Mouse (Mus musculus) E14TG2a.4 (cell line): ENCODE measurements around the gene Hoxa13.

Experiments used
- H3K27me3 ChIP-seq: 2 replicates; pipeline ENCODE4 v1.6.1; 2014; ENCODE audit warnings: low read length, control low read depth; ENCODE audit not compliant: insufficient read depth
- H3K36me3 ChIP-seq: 2 replicates; pipeline ENCODE4 v1.6.1; 2014; ENCODE audit warnings: low read length, control low read depth; ENCODE audit not compliant: insufficient read depth
- H3K4me1 ChIP-seq: replicated peaks from 2 replicates; pipeline ENCODE4 v1.6.1; 2014; ENCODE audit warnings: low read depth, low read length, control low read depth
- H3K4me3 ChIP-seq: replicated peaks from 2 replicates; pipeline ENCODE4 v1.5.1; 2014; ENCODE audit warnings: mild to moderate bottlenecking, low read length
- H3K9me3 ChIP-seq: 2 replicates; pipeline ENCODE4 v1.6.1; 2014; ENCODE audit warnings: low read length, control low read depth
- CTCF ChIP-seq: conservative IDR thresholded peaks from 2 replicates; pipeline ENCODE4 v1.5.1; 2014; ENCODE audit warnings: low read length
- NANOG ChIP-seq: IDR thresholded peaks from 2 replicates; pipeline ENCODE4 v1.6.1; 2014; ENCODE audit warnings: borderline replicate concordance, low read length, mixed read lengths
- POU5F1 ChIP-seq: IDR thresholded peaks from 2 replicates; pipeline ENCODE4 v1.6.1; 2014; ENCODE audit warnings: low read length, borderline replicate concordance

Gene Hoxa13

GRCm38 (mm10) chr6:52292328-52292727 lies 31.6 kb upstream of the Hoxa13 start:
- peaks cover 14% of the 10 kb centered on the region for H3K4me1 ChIP-seq
- peaks cover 75% of the 10 kb centered on the region for H3K27me3 ChIP-seq
- H3K4me3 ChIP-seq = no peak overlapping the region
- no peaks in the 10 kb centered on the region for H3K9me3 ChIP-seq
- TF ChIP-seq CTCF = no peak
- TF ChIP-seq NANOG = no peak
- TF ChIP-seq POU5F1 = no peak
- H3K36me3 ChIP-seq = no peaks in the 10 kb centered on the region

GRCm38 (mm10) chr6:52291021-52291860 lies 30.6 kb upstream of the Hoxa13 start:
- Histone ChIP-seq H3K36me3 (no peaks in the 10 kb centered on the region), H3K4me1 (peaks cover 14% of the 10 kb centered on the region), H3K4me3 (peak overlapping the region; percentile 75), H3K27me3 (peaks cover 65% of the 10 kb centered on the region), H3K9me3 (no peaks in the 10 kb centered on the region)
- TF ChIP-seq NANOG (no peak), CTCF (no peak), POU5F1 (no peak)

DNA sequence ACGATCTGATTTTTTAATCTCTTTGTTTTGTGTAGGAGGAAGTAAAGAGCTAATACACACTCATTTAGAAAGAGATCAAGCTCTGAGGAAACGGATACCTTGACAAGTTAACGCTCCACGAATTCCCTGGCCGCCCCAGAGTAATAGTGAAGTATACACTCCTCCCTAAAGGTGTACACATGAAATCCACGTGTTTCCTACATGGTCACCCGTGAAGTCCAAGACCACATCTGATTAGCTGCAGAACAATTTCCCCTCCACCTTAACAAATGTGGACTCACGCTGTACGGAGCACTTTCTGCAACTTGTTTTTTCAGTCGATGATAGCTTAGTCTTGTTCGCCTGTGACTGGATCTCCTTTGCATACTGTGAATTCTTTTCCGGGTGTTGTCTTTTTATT lies 29.5 kb upstream of the Hoxa13 start:
- TF ChIP-seq CTCF (no peak), NANOG (no peak), POU5F1 (no peak)
- Histone ChIP-seq H3K27me3 (peaks cover 57% of the 10 kb centered on the region), H3K36me3 (no peaks in the 10 kb centered on the region), H3K4me1 (peaks cover 14% of the 10 kb centered on the region), H3K4me3 (no peak overlapping the region), H3K9me3 (no peaks in the 10 kb centered on the region)

DNA sequence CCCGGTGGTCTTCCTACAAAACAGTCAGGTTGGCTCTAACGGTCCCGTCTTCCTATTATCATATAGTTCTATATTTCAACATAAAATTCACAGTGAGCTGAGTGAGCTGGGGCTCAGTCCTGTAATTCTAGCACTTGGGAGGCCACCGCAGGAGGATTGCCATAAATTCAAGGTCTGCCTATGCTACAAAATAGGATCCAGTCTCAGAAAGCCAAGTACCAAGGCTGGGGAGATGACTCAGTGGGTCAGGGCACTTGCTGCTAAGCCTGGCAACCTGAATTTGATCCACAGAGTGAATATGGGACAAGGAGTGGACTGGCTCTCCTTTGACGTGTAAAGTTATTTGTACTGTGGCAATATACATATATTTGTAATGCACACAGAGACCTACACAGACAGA lies 23.2 kb upstream of the Hoxa13 start:
- peaks cover 8% of the 10 kb centered on the region for H3K4me1 ChIP-seq
- TF ChIP-seq NANOG (no peak), CTCF (no peak), POU5F1 (no peak)

GRCm38 (mm10) chr6:52281084-52281483 lies 20.4 kb upstream of the Hoxa13 start:
- TF ChIP-seq CTCF (no peak), NANOG (no peak), POU5F1 (no peak)
- peaks cover 8% of the 10 kb centered on the region for H3K4me1 ChIP-seq
- H3K27me3 ChIP-seq = peaks cover 48% of the 10 kb centered on the region
- peak overlapping the region; percentile 33 for H3K4me3 ChIP-seq
- H3K36me3 ChIP-seq = no peaks in the 10 kb centered on the region
- H3K9me3 ChIP-seq = no peaks in the 10 kb centered on the region

More for the DNA sequence above, 23.2 kb upstream of the Hoxa13 start:
- Histone ChIP-seq H3K36me3 (no peaks in the 10 kb centered on the region), H3K4me3 (no peak overlapping the region), H3K27me3 (peaks cover 28% of the 10 kb centered on the region), H3K9me3 (no peaks in the 10 kb centered on the region)

GRCm38 (mm10) chr6:52276920-52277319 lies 16.2 kb upstream of the Hoxa13 start:
- H3K9me3 ChIP-seq = no peaks in the 10 kb centered on the region
- H3K27me3 ChIP-seq = peaks cover 79% of the 10 kb centered on the region
- peaks cover 25% of the 10 kb centered on the region for H3K4me1 ChIP-seq
- TF ChIP-seq CTCF (no peak), NANOG (no peak)
- no peak overlapping the region for H3K4me3 ChIP-seq
- H3K36me3 ChIP-seq = no peaks in the 10 kb centered on the region

- peaks cover 81% of the 10 kb centered on the region for H3K27me3 ChIP-seq
- H3K4me1 ChIP-seq = peaks cover 25% of the 10 kb centered on the region
- H3K9me3 ChIP-seq = no peaks in the 10 kb centered on the region
- TF ChIP-seq NANOG (no peak), POU5F1 (no peak), CTCF (no peak)
- no peak overlapping the region for H3K4me3 ChIP-seq
- no peaks in the 10 kb centered on the region for H3K36me3 ChIP-seq
Observed at GRCm38 (mm10) chr6:52276382-52276781, 15.7 kb upstream of the Hoxa13 start.

GRCm38 (mm10) chr6:52275563-52276280 lies 15.0 kb upstream of the Hoxa13 start:
- TF ChIP-seq CTCF (no peak), POU5F1 (no peak), NANOG (no peak)
- no peak overlapping the region for H3K4me3 ChIP-seq
- no peaks in the 10 kb centered on the region for H3K36me3 ChIP-seq
- H3K9me3 ChIP-seq = no peaks in the 10 kb centered on the region
- peaks cover 26% of the 10 kb centered on the region for H3K4me1 ChIP-seq
- H3K27me3 ChIP-seq = peaks cover 83% of the 10 kb centered on the region

GRCm38 (mm10) chr6:52274576-52274975 lies 13.9 kb upstream of the Hoxa13 start:
- TF ChIP-seq CTCF (no peak), NANOG (no peak), POU5F1 (no peak)
- peaks cover 90% of the 10 kb centered on the region for H3K27me3 ChIP-seq
- no peaks in the 10 kb centered on the region for H3K9me3 ChIP-seq
- peaks cover 34% of the 10 kb centered on the region for H3K4me1 ChIP-seq
- H3K4me3 ChIP-seq = peak overlapping the region; percentile 60; the same call in 1 of the 2 replicates
- no peaks in the 10 kb centered on the region for H3K36me3 ChIP-seq
